Comparison of ENCODE assay signal across 9 mouse cellular contexts in genomic region chr19:22447418-22448339, GRCm38 (mm10).
DNase-seq lines count a peak whose midpoint lies in the region; ATAC-seq and TF ChIP-seq lines count a peak whose summit lies in the region.
"Had no signal": no experiment of that assay in that cellular context is flagged by ENCODE, and none has a peak within 500 bp of the region (broad histone marks: within the 10 kb centered on the region; RNA-seq: fewer than 3 reads in every experiment).

No protein-coding gene starts in this region.

- H3K9ac ChIP-seq in forebrain, embryonic 12.5 days, result peak overlapping the region; percentile 47
- H3K9ac ChIP-seq in hindbrain, postnatal 0 days (replicated peaks; ENCODE audit: low read length), result peak overlapping the region; percentile 67
- H3K9ac ChIP-seq in neural tube, embryonic 13.5 days, result peak overlapping the region; percentile 71

- DNase-seq in layer of hippocampus, adult 11-12 months (ENCODE audit: low spot score), result peak; percentile 16
- no peak for DNase-seq in layer of hippocampus, adult 9-10 months (ENCODE audit: low spot score)
- peak; percentile 85 for DNase-seq in cerebellum, adult 11-12 months
- peak; percentile 67 for DNase-seq in hindbrain, postnatal 0 days (ENCODE audit: low spot score)
- no peak for DNase-seq in natural killer cell, adult 2 months (ENCODE audit: low spot score in 2 of 2)

- H3K4me2 ChIP-seq in forebrain, embryonic 12.5 days, result peak overlapping the region; percentile 76
- peak overlapping the region; percentile 77 for H3K4me2 ChIP-seq in hindbrain, postnatal 0 days (ENCODE audit: low read depth, low read length)
- H3K4me2 ChIP-seq in neural tube, embryonic 13.5 days, result peak overlapping the region; percentile 77

- 2% methylated on average over 18 of the region's 18 CpGs for WGBS in forebrain, embryonic 12.5 days
- WGBS in hindbrain, postnatal 0 days, result 2% methylated on average over 18 of the region's 18 CpGs
- WGBS in neural tube, embryonic 13.5 days, result 3% methylated on average over 18 of the region's 18 CpGs

- H3K4me1 ChIP-seq in forebrain, embryonic 12.5 days, result peaks cover 16% of the 10 kb centered on the region
- no peaks in the 10 kb centered on the region for H3K4me1 ChIP-seq in hindbrain, postnatal 0 days (ENCODE audit: insufficient read depth, low read length)
- H3K4me1 ChIP-seq in neural tube, embryonic 13.5 days (replicated peaks), result peaks cover 18% of the 10 kb centered on the region

- H3K27me3 ChIP-seq in forebrain, embryonic 12.5 days, result peaks cover 11% of the 10 kb centered on the region; the same call in 1 of the 2 replicates
- no peaks in the 10 kb centered on the region for H3K27me3 ChIP-seq in hindbrain, postnatal 0 days (ENCODE audit: insufficient read depth, low read length)
- no peaks in the 10 kb centered on the region for H3K27me3 ChIP-seq in neural tube, embryonic 13.5 days

- no peaks in the 10 kb centered on the region for H3K9me3 ChIP-seq in forebrain, embryonic 12.5 days
- no peaks in the 10 kb centered on the region for H3K9me3 ChIP-seq in hindbrain, postnatal 0 days (ENCODE audit: low read length)
- H3K9me3 ChIP-seq in neural tube, embryonic 13.5 days, result no peaks in the 10 kb centered on the region
- H3K9me3 ChIP-seq: G1E had no signal

- peak overlapping the region; percentile 42 for H3K4me3 ChIP-seq in forebrain, embryonic 12.5 days (replicated peaks)
- peak overlapping the region; percentile 53 for H3K4me3 ChIP-seq in hindbrain, postnatal 0 days (ENCODE audit: low read length)
- H3K4me3 ChIP-seq in neural tube, embryonic 13.5 days, result peak overlapping the region; percentile 47

- TF ChIP-seq CTCF in hindbrain, postnatal 0 days (IDR thresholded peaks at IDR 0.05; ENCODE audit: low read depth), result peak; percentile 50

- peak; percentile 57 for ATAC-seq in forebrain, embryonic 12.5 days (ENCODE audit: low FRiP score)
- ATAC-seq in hindbrain, postnatal 0 days, result peak; percentile 79
- peak; percentile 85 for ATAC-seq in neural tube, embryonic 13.5 days (ENCODE audit: low read depth)
- ATAC-seq in erythroblast, adult 5-6 weeks (replicated peaks; ENCODE audit: low FRiP score, poor library complexity, severe bottlenecking), result no peak

- H3K27ac ChIP-seq in forebrain, embryonic 12.5 days, result no peak overlapping the region
- H3K27ac ChIP-seq in hindbrain, postnatal 0 days, result peak overlapping the region; percentile 70
- H3K27ac ChIP-seq in neural tube, embryonic 13.5 days (replicated peaks), result peak overlapping the region; percentile 46

- H3K36me3 ChIP-seq in forebrain, embryonic 12.5 days (replicated peaks), result no peaks in the 10 kb centered on the region
- no peaks in the 10 kb centered on the region for H3K36me3 ChIP-seq in hindbrain, postnatal 0 days (ENCODE audit: insufficient read depth, low read length)
- no peaks in the 10 kb centered on the region for H3K36me3 ChIP-seq in neural tube, embryonic 13.5 days
- H3K36me3 ChIP-seq: G1E had no signal

Comparison
In these comparisons a context has a peak if more than half of its experiments do, and no peak if none do; other contexts are left out.
1. DNase-seq: peak in layer of hippocampus, adult 11-12 months (single experiment), cerebellum, adult 11-12 months (single experiment) and hindbrain, postnatal 0 days (single experiment); none in layer of hippocampus, adult 9-10 months (single experiment) and natural killer cell, adult 2 months (0 of 2).
2. Peak in every context shown above with its lines, with median percentiles within 50 percentile points of each other: H3K4me2 ChIP-seq, H3K4me3 ChIP-seq and H3K9ac ChIP-seq.